Mouse (Mus musculus) E14TG2a.4 (cell line): ENCODE results near the gene Fetub.

ENCODE experiments used
- H3K27me3 ChIP-seq: 2 replicates; pipeline ENCODE4 v1.6.1; 2014; ENCODE audit warnings: low read length, control low read depth; ENCODE audit not compliant: insufficient read depth
- H3K36me3 ChIP-seq: 2 replicates; pipeline ENCODE4 v1.6.1; 2014; ENCODE audit warnings: low read length, control low read depth; ENCODE audit not compliant: insufficient read depth
- H3K4me1 ChIP-seq: replicated peaks from 2 replicates; pipeline ENCODE4 v1.6.1; 2014; ENCODE audit warnings: low read depth, low read length, control low read depth
- H3K4me3 ChIP-seq: replicated peaks from 2 replicates; pipeline ENCODE4 v1.5.1; 2014; ENCODE audit warnings: mild to moderate bottlenecking, low read length
- H3K9me3 ChIP-seq: 2 replicates; pipeline ENCODE4 v1.6.1; 2014; ENCODE audit warnings: low read length, control low read depth
- CTCF ChIP-seq: conservative IDR thresholded peaks from 2 replicates; pipeline ENCODE4 v1.5.1; 2014; ENCODE audit warnings: low read length
- NANOG ChIP-seq: IDR thresholded peaks from 2 replicates; pipeline ENCODE4 v1.6.1; 2014; ENCODE audit warnings: borderline replicate concordance, low read length, mixed read lengths
- POU5F1 ChIP-seq: IDR thresholded peaks from 2 replicates; pipeline ENCODE4 v1.6.1; 2014; ENCODE audit warnings: low read length, borderline replicate concordance

Fetub gene

DNA sequence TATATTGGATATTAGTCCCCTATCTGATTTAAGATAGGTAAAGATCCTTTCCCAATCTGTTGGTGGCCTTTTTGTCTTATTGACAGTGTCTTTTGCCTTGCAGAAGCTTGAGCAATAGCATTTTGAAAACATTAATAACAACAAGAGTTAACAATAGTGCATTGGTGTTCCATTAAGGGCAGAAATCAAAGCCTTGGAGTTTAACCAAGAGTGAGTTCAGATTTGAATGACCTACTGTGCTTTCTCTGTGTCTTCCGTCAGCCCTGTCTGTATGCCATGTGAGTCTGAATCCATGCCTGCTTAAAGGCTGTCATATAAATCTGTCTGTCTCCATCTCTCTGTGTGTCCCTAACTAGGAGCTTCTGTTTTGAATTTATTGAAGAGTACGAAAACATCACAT lies 29.2 kb downstream of the Fetub start:
- no peaks in the 10 kb centered on the region for H3K27me3 ChIP-seq
- peaks cover 25% of the 10 kb centered on the region for H3K9me3 ChIP-seq
- no peak overlapping the region for H3K4me3 ChIP-seq
- TF ChIP-seq POU5F1 (no peak), CTCF (no peak), NANOG (no peak)
- H3K36me3 ChIP-seq = peaks cover 5% of the 10 kb centered on the region; the same call in 1 of the 2 replicates
- H3K4me1 ChIP-seq = no peaks in the 10 kb centered on the region

DNA sequence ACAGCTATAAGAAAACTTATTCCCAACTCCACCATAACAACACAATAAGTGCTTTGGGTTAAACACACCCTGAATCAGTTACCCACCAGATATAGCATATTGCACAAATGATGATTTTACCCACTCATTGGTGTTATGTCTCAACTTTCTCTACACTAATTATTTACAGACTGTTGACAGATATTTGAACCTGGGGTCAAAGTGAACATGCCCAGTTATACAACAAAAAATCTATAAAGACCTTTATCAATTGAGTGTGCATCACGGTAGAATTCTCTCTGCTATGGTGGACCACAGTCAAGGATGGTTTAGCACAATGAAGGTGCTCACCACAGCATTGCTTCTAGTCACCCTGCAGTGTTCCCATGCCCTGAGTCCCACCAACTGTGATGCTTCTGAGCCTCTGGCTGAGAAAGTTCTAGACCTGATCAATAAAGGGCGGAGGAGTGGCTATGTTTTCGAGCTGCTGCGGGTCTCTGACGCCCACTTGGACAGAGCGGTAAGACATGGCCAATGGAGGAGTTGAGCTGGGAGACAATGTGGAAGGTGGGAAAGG lies 32.8 kb downstream of the Fetub start, which contains the start of gene Hrg:
TSS of gene Hrg (plus strand) at position 233 of the 556 bp plus-strand sequence.
- Histone ChIP-seq H3K9me3 (no peaks in the 10 kb centered on the region), H3K27me3 (no peaks in the 10 kb centered on the region), H3K4me1 (peaks cover 25% of the 10 kb centered on the region), H3K4me3 (no peak within 1 kb of the TSS), H3K36me3 (no peaks in the 10 kb centered on the region)
- TF ChIP-seq CTCF (no peak), POU5F1 (no peak)

DNA sequence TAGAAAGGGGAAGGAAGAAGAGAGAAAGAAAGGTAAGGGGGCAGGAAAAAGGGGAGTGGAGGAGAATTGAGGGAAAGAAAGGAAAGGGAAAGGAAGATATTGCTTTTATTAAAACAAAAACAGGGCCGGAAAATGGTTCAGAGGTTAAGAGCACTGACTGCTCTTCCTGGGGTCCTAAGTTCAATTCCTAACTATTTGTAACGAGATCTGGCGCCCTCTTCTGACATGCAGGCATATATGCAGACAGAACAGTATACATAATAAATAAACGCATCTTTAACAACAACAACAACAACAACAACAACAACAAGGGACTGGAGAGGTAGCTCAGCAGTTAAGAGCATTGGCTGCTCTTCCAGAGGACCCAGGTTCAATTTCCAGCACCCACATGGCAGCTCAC lies 34.9 kb downstream of the Fetub start:
- Histone ChIP-seq H3K27me3 (0 out of 2 replicates have a peak, but pooled peaks cover 4% of the 10 kb centered on the region), H3K4me3 (no peak overlapping the region), H3K4me1 (peaks cover 33% of the 10 kb centered on the region), H3K9me3 (no peaks in the 10 kb centered on the region), H3K36me3 (no peaks in the 10 kb centered on the region)
- TF ChIP-seq CTCF = peak; percentile 42
- TF ChIP-seq NANOG = no peak
- TF ChIP-seq POU5F1 = no peak

GRCm38 (mm10) chr16:22955397-22956084 lies 37.4 kb downstream of the Fetub start:
- H3K4me3 ChIP-seq = peak overlapping the region; percentile 53
- no peaks in the 10 kb centered on the region for H3K36me3 ChIP-seq
- H3K27me3 ChIP-seq = 0 out of 2 replicates have a peak, but pooled peaks cover 4% of the 10 kb centered on the region
- TF ChIP-seq NANOG (peak; percentile 23; the same call in 1 of the 2 replicates), CTCF (no peak)
- H3K9me3 ChIP-seq = no peaks in the 10 kb centered on the region
- H3K4me1 ChIP-seq = peaks cover 33% of the 10 kb centered on the region

GRCm38 (mm10) chr16:22956085-22956439 lies 37.9 kb downstream of the Fetub start:
- 0 out of 2 replicates have a peak, but pooled peaks cover 4% of the 10 kb centered on the region for H3K27me3 ChIP-seq
- no peaks in the 10 kb centered on the region for H3K9me3 ChIP-seq
- no peak for TF ChIP-seq POU5F1
- TF ChIP-seq CTCF = no peak
- no peak for TF ChIP-seq NANOG
- H3K36me3 ChIP-seq = no peaks in the 10 kb centered on the region
- H3K4me3 ChIP-seq = peak overlapping the region; percentile 53
- H3K4me1 ChIP-seq = peaks cover 33% of the 10 kb centered on the region

- Histone ChIP-seq H3K4me1 (peaks cover 7% of the 10 kb centered on the region), H3K27me3 (0 out of 2 replicates have a peak, but pooled peaks cover 4% of the 10 kb centered on the region), H3K36me3 (no peaks in the 10 kb centered on the region), H3K9me3 (no peaks in the 10 kb centered on the region), H3K4me3 (no peak overlapping the region)
- TF ChIP-seq POU5F1 (no peak), CTCF (no peak), NANOG (no peak)
Measured at GRCm38 (mm10) chr16:22961073-22961472, 42.9 kb downstream of the Fetub start.

DNA sequence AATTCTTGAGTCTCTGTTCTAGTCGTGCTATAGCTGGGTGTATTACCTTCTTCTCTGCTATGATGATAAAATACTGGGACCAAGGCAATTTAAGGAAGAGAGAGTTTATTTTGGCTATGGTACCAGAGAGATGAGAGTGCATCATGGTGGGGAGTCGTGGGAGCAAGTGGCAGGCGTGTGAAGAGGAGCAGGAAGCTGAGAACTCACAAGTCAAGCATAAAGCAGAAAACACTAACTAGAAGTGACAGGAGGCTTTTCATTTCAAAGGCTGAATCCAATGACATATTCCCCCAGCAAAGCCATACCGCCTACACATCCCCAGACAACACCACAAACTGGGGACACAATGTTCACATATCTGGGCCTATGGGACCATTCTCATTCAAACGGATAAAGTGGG lies 44.1 kb downstream of the Fetub start:
- no peaks in the 10 kb centered on the region for H3K36me3 ChIP-seq
- no peaks in the 10 kb centered on the region for H3K9me3 ChIP-seq
- no peak overlapping the region for H3K4me3 ChIP-seq
- H3K27me3 ChIP-seq = no peaks in the 10 kb centered on the region
- TF ChIP-seq NANOG (no peak), CTCF (no peak), POU5F1 (no peak)
- no peaks in the 10 kb centered on the region for H3K4me1 ChIP-seq

DNA sequence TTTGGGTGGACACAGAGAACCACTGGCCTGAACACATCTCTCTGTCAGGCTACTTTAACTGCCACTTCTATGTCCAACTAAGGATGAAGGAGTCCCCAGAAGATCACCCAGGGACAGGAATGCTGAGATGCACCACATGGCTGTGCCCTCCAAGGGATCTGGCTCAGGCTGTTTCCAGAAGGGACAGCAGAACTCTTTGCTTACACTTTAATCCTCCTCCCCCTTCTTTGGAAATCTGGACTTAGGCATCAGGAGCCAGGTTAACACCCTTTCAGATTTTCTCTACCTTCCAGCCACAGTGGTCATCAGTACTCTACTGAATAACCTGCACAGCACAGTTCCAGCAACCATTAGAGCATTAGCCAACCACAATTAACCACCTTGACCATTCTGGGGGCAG lies 45.2 kb downstream of the Fetub start:
- Histone ChIP-seq H3K9me3 (no peaks in the 10 kb centered on the region), H3K36me3 (no peaks in the 10 kb centered on the region), H3K4me3 (no peak overlapping the region), H3K4me1 (no peaks in the 10 kb centered on the region), H3K27me3 (no peaks in the 10 kb centered on the region)
- TF ChIP-seq POU5F1 (no peak), CTCF (no peak), NANOG (no peak)

DNA sequence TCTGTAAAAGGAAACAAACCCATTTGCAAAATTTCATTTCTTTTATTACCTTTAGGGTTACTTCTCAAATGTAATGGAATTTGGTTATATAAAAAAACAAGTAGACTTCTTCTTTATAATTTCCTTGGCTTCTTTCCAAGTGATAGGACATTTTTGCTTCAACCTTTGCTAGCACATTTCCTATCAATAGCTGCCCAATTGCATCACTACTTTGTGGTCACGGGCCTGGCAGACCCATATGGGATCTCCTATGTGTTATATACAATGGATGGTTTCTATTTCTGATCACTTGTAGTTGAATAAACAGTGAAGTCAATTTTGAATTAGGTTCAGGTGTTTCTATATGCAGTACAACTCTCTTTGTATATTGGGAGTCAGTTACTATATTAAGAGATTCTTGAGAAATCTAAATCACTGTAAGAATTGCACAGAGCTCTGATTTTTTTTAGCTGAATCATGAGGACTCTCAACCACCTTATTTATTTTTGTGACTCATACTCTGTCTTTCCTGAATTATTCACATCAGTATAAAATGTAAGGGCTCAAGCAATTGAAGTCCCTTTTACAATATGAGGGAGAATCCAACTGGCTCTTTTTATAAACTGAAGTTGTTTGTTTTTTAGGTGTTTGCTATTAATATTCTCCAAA lies 49.4 kb downstream of the Fetub start:
- TF ChIP-seq NANOG (no peak), POU5F1 (no peak), CTCF (no peak)
- no peaks in the 10 kb centered on the region for H3K27me3 ChIP-seq
- no peaks in the 10 kb centered on the region for H3K36me3 ChIP-seq
- H3K4me3 ChIP-seq = no peak overlapping the region
- H3K4me1 ChIP-seq = no peaks in the 10 kb centered on the region
- no peaks in the 10 kb centered on the region for H3K9me3 ChIP-seq
